17 mouse cellular contexts compared by ENCODE assay signal in the genomic region with DNA sequence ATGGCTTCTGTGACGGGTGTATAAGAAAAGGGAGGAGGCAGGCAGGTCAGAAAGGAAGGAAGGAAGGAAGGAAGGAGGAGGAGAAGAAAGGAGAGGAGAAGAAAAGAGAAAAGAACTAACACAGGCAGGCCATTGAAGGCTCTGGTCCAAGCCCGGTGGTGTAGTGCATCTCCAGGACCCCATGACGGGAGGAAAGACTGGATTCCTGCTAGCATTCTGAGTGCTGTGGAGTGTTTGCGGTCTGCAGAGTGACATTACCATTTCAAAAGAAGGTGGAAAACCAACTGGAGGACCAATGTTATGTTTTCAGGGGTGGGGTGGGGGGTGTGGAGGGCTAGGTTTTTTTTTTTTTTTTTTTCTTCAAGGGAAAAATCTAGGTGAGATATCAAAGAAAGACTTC.
"Had no signal": no experiment of that assay in that cellular context is flagged by ENCODE, and none has a peak within 500 bp of the region (broad histone marks: within the 10 kb centered on the region; RNA-seq: fewer than 3 reads in every experiment).

No protein-coding gene starts in this region.

- H3K4me3 ChIP-seq: liver, embryonic 15.5 days; lung, embryonic 15.5 days; megakaryocyte, embryonic 14.5 days; midbrain, embryonic 12.5 days; midbrain, embryonic 15.5 days; neural tube, embryonic 12.5 days had no signal

- H3K27me3 ChIP-seq: liver, embryonic 15.5 days; lung, embryonic 15.5 days; megakaryocyte, embryonic 14.5 days; midbrain, embryonic 12.5 days; midbrain, embryonic 15.5 days; neural tube, embryonic 12.5 days had no signal

- H3K9ac ChIP-seq: liver, embryonic 15.5 days; liver, postnatal 0 days; lung, embryonic 15.5 days; midbrain, embryonic 12.5 days; midbrain, embryonic 15.5 days; neural tube, embryonic 12.5 days had no signal

- H3K4me2 ChIP-seq: liver, embryonic 15.5 days; lung, embryonic 15.5 days; midbrain, embryonic 12.5 days; midbrain, embryonic 15.5 days; neural tube, embryonic 12.5 days had no signal

- DNase-seq: liver, postnatal 0 days; lung, adult 2 months; lung, postnatal 14 days; lung, postnatal 36 days; right cerebral cortex, postnatal 14 days; spleen, adult 18-20 months; thymus, adult 18-20 months; thymus, postnatal 14 days; thymus, postnatal 36 days had no signal

- H3K27ac ChIP-seq: liver, embryonic 15.5 days; lung, embryonic 15.5 days; macrophage; midbrain, embryonic 12.5 days; midbrain, embryonic 15.5 days; neural tube, embryonic 12.5 days had no signal

- ATAC-seq: liver, postnatal 0 days; lung, postnatal 0 days; midbrain, embryonic 15.5 days had no signal

- H3K4me1 ChIP-seq: liver, embryonic 15.5 days; lung, embryonic 15.5 days; megakaryocyte, embryonic 14.5 days; midbrain, embryonic 12.5 days; midbrain, embryonic 15.5 days; neural tube, embryonic 12.5 days had no signal

- H3K9me3 ChIP-seq: liver, embryonic 15.5 days; lung, embryonic 15.5 days; megakaryocyte, embryonic 14.5 days; midbrain, embryonic 12.5 days; midbrain, embryonic 15.5 days; neural tube, embryonic 12.5 days had no signal
